Mouse (Mus musculus): ENCODE measurements at regions not wholly inside any gene's neighbourhood (a gene's known extent, or its start where the extent isn't known, plus 50 kb on each side); places are given as distances from the start of the nearest gene placed in this dataset.

- TF ChIP-seq GATA1 (IDR thresholded peaks at IDR 0.05; ENCODE audit: borderline replicate concordance, low read length) (no peak), FLI1 (IDR thresholded peaks at IDR 0.05; ENCODE audit: low read length) (no peak)
Measured at GRCm38 (mm10) chr4:101360296-101360695, 58.8 kb upstream of the Ak4 start.

Measured in megakaryocyte, embryonic 14.5 days (primary cell).